Mouse (Mus musculus): Measurements from ENCODE around the gene Vcam1.

DNA sequence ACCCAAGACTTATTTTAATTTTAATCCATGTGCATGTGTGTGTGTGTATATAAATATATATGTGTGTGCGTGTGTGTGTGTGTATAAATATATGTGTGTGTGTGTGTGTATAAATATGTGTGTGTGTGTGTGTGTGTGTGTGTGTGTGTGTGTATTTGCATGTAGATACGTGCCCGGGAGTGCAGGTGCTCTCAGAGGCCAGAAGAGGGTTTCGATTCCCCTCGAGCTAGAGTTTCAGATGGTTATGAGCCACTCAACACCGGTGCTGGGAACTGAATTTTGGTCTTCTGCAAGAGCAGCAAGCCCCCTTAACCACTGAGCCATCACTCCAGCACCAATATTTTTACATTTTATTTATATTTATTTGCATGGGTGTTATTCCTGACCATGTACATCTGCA lies 45.6 kb upstream of the Vcam1 start:
- no peak for TF ChIP-seq EP300 (IDR thresholded peaks at IDR 0.05; ENCODE audit: low read depth)
- TF ChIP-seq CTCF (IDR thresholded peaks at IDR 0.05; ENCODE audit: low read depth), result no peak
